Mouse (Mus musculus) kidney, postnatal 14 days (tissue): Measurements from ENCODE around the gene Tbcb.
A peak's percentile ranks its signal among the peaks of the same experiment; 100 is the strongest.
"Not testable (repeated sequence)": the region's sequence is repeated elsewhere in the genome, so short reads cannot be mapped to it uniquely, and the experiment has no call there.

Experiments
- DNase-seq: peaks from one replicate; pipeline ENCODE4 v3.0.0; 2022; ENCODE audit warnings: mixed read lengths

Gene Tbcb

DNA sequence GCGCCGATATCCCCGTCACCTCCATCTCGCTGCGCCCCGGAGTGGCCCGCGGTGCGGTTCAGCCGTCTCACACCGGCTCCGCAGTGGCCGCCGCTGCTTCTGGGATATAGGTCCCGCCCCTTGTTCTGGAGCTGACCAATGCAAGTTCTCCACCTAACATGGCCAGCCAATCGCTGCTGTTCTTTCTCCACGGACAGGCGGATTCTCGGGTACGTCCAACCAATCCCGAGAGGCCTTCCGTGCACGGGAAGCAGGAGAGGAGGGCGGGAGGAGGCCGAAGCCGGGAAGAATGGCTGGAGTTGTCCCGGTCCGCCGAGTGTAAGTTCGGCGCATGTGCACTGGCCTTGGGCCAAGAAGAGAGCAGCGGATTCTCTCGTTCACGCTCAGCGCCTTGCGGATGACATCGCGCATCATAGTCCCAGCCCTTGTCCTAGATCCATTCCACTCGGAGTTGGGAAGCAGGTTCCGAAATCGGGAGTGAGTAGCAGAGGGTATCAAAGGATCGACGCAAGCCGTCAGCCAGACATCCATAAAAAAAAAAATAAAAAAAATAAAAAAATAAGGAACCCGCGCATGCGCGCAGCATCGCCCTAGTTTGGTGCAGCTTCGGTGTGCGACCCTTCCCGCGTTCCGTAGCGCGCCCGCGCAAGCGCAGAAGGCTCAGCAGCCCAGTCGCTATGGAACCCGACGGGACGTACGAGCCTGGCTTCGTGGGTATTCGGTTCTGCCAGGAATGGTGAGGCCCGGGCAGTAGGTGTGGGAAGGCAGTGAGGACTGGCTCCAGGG, at the start of gene Tbcb, which contains the start of gene Polr2i:
Gene Tbcb, minus strand, starts transcription at position 604 of the 786 bp plus-strand sequence.
Gene Polr2i, plus strand, starts transcription at position 280 of the 786 bp plus-strand sequence.
- peak; percentile 99 for DNase-seq

DNA sequence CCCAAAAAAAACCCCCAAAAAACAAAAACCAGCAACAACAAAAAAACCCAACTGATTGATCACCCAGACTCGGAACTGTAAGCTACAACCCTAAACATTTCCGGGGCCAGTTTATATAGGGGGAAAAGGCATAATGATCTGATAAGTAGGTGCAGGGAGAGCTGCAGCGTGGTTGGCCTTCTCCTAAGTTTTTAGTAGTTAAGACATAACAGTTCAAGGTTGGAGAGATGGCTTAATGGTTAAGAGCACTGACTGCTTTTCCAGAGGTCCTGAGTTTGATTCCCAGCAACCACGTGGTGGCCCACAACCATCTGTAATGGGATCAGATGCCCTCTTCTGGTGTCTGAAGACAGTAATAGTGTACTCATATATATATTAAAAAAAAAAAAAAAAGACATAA, 49.5 kb upstream of the Tbcb start:
- no peak for DNase-seq

DNA sequence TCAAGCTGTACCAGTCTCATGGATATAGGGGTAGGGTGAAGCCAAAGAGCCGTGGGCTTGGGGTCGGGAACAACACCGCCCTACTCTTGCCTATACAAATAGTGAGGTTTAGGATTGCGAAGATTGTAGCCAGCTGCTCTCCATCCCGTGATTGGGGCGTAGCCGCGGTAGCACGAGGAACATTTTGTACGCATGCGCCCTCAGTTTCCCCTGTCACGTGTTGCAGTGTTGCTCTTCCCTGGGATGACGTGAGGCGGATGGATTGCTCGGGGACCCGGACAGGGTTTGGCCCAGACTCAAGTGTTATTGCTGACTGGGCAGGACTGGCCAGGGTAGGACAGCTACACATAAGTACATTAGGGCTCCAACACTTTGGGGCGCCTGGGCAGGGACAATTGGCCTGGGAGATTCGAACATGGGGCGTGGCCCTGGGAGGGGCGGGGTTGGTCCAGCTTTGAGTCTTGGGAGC, 48.6 kb upstream of the Tbcb start:
- peak; percentile 91 for DNase-seq

DNA sequence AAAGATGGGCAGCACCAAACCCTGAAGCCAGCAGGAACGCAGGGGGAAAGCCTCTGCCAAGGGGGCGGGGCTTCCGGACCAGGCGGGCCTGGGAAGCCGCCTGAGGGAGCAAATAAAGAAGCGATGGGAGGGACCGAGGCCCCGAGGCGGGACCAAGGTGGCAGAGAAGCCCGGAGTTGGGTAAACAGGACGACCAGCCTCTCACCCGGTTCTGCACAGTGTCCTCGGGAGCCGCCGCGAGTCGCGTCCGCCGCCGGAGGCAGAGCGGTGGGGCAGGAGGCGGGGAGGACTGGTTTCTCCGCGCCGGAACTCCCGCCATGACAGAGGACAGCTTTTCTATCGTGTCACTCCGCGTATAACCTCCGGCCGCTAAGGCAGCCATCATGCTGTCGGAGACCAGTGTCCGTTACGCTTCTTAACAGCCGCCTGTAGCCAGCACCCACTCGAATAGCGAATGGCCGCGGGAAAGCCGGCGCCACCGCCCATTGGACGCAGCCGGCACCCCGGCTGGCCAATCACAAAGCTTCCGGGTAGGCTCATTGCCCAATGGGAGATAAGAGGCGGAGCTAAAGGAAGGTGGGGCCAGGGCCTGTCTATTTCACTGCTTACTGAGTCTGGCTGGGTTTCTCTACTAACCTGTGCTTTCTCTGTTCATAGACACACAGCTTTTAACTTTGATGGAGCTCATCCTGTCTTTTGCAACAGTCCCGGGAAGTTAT, 48.0 kb upstream of the Tbcb start, which contains the start of the genes Thap8 and Wdr62:
Gene Thap8, plus strand, starts transcription at position 144 of the 719 bp plus-strand sequence.
Gene Wdr62, minus strand, starts transcription at position 469 of the 719 bp plus-strand sequence.
- DNase-seq: peak; percentile 95

DNA sequence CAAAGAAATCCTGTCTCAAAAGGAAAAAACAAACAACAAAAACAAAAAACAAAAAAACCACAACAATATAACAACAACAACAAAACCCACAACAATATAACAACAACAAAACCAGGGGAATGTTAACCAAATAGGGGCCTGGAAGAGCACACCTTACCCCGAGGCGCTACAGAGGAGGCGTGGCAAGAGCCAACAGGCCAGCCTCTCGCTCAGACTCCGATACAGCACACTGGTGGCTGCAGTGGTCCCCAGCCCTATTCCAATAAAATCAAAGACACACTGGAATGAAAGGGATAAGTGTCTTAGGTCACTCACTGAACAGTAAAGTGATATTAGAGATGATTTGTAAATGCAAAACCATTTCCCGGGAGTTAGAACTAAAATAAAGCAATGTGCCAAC, 47.5 kb upstream of the Tbcb start:
- no peak for DNase-seq

DNA sequence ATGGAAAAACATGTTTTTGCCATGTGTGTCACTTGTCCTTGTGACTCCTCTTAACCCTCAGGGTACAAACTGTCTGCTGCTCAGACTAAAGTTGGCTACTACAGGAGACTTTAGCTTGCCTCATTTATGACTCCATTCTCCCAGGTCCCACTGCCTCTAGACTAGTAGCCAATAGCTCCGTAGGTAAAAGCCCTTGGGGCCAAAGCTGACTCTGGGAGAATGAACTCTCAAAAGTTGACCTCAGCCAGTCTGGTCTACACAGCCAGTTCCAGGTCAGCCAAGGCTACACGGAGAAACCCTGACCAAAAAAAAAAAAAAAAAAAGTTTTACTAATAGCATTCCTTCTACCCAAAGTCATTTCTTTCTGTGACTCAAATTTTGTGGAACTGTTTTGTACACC, 46.8 kb upstream of the Tbcb start:
- no peak for DNase-seq

DNA sequence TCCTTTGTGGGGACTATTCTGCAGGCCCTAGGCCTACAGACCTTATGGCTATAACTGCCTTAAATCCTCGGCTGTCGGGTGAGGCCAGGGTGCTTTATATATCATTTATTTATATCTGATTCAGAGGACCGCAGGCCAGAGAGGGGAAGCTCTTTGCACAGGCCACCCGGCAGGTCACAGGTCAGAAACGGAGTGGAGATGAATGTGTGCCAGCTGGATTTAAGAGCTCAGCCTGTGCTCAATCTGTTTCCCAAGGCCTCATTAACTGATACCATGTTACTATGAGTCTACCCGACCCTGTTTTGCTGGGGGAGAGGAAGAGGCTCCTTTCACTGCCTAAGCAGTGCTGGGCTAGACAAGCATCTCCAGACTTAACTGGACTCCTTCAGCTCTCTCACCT, 42.3 kb upstream of the Tbcb start:
- no peak for DNase-seq

DNA sequence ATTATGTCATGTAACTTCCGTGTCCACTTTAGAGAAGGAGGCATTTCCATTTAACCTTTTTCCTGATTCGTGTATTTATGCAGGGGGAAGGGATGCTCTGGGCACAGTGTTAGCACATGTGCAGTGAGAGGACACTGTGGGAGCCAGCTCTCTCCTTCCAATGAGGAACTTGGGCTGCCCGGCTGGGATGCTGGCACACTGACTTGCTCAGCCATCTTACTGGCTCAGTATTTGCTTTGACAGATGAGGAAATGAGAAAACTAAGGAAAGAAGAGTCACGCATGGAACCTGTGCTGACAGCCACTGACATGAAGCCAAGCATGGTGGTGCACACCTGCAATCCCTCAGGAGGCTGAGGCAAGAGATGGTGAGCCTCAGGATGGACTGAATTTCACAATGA, 37.6 kb upstream of the Tbcb start:
- no peak for DNase-seq

DNA sequence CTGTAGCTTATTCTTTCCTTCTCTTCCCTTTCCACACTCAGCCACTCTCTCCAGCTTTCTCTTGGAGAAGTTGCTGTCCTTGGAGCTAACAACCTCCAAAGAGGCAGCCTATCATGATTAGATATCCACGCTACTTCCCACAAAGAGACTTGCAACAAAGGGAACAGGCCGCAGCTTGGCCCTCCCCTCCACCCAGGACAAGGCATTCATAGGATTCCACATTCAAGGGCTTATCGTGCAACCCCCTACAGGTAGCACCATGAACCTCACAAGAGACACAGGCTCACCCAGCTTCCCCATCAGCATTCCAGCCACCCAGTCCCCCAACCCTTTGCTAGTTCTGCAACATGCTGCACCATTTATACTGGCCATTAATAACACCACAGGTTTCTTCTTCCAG, 34.7 kb upstream of the Tbcb start:
- DNase-seq: no peak

DNA sequence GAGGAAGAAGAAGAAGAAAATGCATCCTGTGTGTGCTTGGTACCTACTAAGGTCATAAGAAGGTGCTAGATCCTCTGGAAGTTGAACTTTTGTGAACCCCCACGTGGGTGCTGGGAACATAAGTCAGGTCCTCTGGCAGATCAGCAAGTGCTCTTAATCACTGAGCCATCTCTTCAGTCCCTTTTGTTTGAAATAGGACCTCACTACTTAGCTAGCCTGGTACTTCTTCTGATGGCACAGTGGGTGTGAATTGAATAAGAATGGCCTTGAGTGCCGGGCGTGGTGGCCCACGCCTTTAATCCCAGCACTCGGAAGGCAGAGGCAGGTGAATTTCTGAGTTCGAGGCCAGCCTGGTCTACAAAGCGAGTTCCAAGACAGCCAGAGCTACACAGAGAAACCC, 33.9 kb upstream of the Tbcb start:
- DNase-seq: no peak

DNA sequence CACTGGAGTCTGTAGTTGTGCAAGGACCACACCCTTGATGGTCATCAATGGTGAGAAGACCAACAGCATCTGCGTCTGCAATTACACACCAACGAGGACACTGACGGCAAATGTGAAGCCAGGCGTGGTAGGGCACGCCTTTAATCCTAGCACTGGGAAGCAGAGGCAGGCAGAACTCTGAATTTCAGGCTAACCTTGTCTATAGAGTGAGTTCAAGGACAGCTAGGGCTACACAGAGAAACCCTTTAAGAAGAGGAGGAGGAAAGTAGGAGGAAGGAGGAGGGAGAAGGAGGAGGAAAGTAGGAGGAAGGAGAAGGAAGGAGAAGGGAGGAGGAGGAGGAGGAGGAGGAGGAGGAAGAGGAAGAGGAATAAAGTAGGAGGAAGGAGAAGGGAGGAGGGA, 33.5 kb upstream of the Tbcb start:
- DNase-seq: no peak

DNA sequence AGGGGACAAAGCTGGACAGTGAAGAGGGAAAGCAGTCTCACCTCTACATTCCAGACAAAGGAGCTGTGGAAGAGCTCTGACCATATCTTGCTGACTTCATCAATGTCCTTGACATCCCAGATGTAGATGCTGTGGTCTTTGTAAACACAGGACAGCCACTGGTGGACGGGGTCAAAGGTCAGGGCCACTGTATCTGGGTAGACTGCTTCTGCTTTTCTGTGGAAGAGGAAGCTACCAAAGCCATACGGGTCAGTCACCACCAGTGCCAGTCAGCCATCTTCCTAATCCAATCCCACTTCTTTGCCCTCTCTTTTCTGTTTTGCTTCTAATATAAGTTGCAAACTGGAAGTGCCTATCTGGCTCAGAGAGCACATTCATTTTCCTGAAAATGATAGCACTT, 33.0 kb upstream of the Tbcb start:
- DNase-seq: no peak

DNA sequence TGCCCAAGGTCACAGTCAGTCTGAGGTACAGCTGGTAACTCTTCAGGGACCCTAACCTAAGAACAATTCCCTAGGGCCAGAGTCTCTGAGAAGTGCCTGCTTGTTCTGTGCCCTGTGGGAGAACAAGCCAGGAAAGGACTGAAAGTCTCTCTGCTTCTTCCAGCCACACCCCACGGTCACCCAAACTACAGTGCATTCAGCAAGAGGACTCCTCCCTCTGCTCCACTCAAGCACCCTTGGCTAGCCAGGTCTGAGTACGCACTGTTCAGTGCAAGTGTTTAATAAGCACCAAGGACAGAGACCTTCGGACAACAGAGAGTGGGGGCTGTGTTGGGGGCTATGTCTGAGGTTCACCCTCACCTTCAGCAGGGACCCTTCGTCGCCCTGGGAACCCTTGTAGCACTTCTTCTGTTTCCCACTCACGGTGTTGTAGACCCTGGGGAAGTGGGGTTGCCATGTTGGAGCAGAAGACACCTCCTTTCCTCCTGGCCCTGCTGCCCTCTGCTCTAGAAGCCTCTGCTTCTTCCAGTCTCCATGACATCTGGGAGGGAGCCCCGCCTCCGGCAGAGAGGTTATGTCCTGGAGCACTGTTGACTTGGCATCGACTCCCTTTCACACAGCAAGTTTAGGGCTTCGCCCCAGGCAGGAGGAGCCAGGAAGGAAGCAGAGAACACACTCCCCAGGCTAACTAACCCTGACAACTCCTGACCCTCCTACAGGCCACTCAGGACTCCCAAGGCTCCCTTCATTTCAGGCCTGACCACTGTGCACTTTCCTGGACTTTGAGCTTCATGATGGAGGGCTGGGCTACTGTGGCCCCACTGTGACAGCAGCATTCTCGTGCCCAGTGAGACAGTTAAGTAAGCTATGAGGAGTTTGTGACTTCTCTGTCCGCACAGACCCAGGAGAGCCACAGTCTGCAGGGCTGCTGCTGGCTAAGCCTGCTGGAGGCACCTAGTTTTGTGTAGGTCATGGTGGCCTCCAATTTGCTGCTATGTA, 20.2 kb upstream of the Tbcb start:
- DNase-seq: peak; percentile 53

DNA sequence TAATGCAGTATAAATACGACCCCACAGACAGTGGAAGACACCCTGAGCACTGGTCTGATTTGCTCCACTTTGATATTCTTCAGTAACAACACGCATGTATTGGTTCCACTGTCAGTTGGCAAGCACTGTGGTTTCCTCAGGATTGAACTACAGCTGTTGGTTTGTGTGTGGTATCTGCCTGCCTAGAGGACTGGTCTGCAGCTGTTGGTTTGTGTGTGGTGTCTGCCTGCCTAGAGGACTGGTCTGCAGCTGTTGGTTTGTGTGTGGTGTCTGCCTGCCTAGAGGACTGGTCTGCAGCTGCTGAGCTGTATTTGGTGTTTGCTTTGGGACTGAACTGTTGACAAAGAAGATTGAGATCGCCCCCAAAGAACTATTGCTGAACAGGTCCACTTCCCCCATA, 5.3 kb upstream of the Tbcb start:
- DNase-seq: not testable (repeated sequence)

DNA sequence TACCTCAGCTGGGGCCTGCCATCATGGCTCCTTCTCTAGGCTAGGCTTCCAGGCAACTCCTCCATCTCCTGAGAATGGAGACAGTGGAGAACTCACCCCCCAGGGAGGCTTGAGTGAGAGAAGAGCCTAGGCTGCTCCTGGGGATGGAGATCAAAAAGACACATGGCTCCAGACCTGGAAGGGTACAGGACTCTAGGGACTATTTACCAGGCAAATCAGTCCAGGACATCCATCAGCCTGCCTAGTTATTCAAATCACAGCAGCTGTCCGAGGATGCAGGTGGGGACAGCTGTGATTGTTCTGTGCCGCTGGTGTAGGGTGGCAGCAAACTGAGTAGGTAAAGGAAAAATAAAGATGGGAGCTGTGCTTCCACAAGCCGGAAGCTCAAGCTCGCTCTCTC, 3.6 kb upstream of the Tbcb start, which contains the start of gene Ovol3:
Gene Ovol3, minus strand, starts transcription at position 101 of the 400 bp plus-strand sequence.
- DNase-seq: no peak

DNA sequence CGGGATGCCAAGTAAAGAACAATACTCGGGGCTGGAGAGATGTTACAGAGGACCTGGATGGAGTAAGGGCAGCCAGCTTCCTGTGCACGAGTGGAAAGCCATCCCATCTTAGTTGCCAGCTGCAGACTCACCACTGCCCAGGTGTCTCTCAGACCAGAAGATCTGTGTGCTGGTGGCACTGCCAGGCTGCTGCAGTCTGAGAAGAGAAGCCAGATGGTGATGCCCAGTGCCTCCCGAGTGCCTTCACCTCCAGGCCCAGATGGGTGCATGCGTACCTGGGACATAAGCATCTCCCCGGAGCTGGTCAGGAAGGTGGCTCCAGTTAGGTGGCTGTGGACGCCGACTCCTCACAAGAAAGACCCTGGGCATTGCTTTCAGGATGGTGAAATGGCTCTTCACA, 3.0 kb upstream of the Tbcb start:
- DNase-seq: no peak

DNA sequence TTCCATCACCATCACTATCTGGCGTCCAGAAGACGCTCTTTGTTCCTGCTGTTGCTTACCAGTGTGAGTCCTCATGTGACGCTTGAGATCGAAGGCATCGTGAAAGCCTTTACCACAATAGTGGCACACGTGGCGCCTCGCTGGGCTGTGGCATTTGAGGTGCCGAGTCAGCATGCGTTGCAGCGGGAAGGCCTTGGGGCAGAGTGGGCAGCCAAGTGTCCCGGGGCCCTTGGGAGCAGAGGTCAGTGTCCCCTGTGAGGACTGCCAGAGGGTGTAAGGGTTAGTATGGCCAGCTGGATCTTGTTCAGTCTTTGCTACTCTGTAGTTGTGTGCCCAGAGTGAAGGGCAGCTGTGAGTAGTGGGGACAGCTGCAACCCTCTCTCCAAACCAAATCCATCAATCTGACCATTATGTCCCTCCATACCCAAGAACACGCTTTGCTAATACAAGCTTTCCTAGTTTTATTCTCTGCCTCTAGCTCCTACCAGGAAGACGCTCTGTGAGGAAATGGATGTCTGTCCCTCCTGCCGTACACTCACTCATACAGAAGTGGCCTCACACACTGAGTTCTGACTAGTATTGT, 2.3 kb upstream of the Tbcb start:
- DNase-seq: peak; percentile 81

DNA sequence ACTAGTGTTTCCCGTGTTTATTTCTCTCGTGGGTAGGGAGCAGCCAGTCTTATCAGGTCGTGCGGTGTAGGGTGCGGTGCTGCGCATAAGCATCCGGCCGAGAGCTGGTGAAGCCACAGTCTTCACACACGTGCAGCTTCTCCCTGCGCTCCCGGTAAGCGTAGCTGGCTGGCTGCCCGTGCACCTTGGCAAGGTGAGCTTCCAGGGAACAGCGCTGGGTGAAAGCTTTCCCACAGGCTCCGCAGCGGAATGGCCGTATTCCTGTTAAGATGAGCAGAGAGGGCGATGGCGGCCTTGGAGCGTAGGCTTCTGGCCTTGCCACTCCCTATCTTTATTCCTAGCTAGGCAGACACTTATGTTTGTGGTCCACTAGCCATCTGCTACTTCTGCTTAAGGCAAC, 1.3 kb upstream of the Tbcb start:
- DNase-seq: peak; percentile 14

DNA sequence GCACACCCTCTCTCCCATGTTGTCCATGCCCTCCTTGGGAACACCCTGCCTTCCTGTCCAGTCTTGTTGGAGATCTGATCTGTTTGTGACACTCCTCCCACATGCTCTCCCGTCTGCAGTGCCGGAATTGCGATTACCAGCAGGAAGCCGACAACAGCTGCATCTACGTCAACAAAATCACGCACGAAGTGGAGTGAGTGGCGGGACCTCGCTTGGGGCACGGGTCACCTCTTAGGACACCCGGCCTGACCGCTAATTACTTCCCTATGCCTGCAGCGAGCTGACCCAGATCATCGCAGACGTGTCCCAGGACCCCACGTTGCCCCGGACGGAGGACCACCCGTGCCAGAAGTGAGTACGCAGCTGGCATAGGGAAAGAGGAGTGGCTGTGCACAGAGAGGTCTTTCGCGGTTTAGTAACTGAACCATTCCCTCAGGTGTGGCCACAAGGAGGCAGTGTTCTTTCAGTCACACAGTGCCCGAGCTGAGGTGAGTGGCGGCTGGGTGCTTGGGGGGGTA, 618 bp upstream of the Tbcb start:
- DNase-seq: peak; percentile 70

DNA sequence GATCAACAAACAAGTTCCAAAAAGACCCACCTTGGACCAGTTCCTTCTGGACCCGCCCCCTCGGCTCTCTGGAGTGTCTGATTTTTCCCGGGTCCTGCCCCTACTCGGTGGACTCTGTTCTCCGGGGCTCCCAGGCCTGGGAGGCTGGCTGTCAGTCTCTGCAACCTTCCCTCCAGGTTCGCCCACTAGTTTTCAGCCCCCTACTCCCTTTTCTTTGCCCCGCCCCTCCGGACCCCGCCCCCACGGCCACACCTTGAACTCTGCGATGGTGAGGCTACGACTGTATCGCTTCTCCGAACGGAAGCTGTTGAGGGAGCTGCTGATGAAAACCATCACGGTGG, 774 bp downstream of the Tbcb start:
- no peak for DNase-seq

DNA sequence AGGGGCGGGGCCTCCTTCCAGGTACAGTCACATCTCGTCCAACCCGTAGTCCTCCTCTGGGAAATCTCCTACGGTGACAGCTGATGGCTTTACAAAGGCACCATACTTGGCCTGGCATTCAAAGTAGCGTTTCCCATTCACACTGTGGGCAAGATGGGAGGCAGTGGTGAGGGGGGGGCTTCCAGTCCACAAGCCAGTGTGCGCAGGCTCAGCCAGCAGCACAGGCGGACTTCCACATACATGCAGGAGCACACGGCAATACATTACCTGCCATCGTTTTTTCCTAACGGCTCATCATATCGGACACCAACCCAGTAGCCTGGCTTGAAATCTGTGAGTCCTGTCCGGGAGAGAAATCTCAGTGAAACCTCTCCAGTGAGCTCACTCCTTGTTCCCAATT, 7.9 kb downstream of the Tbcb start:
- DNase-seq: no peak

DNA sequence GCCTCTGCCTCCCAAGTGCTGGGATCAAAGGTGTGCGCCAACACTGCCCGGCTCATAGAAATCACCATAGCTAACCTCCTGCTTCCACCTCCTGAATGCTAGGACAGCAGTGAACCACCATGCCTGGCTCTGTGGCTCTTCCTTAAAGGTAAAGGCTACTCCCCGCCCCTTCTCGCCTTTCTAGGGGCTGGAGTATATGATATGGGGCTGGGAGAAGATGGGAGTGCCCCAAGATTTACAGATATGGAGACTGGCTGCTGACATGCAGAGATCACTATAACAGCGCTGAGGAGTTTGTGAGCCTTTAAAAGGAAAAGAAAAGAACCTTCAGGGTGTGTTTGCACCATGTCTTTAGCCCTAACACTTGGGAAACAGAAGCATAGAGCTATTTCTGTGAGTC, 9.9 kb downstream of the Tbcb start:
- no peak for DNase-seq
